Mouse (Mus musculus) regulatory T cell (primary cell): Measurements from ENCODE around the gene Diablo.

Source experiments
- in situ Hi-C: fragments of 300-600 bp; cut with MboI, MseI; formaldehyde crosslinking; loops from one replicate; pipeline ENCODE4 v1.15.1; 2025; ENCODE audit warnings: high pct_unique_total_duplicates

Gene Diablo

GRCm38 (mm10) chr5:123507936-123508723 lies 15.8 kb downstream of the Diablo start:
- in situ Hi-C loops: no loop called here

DNA sequence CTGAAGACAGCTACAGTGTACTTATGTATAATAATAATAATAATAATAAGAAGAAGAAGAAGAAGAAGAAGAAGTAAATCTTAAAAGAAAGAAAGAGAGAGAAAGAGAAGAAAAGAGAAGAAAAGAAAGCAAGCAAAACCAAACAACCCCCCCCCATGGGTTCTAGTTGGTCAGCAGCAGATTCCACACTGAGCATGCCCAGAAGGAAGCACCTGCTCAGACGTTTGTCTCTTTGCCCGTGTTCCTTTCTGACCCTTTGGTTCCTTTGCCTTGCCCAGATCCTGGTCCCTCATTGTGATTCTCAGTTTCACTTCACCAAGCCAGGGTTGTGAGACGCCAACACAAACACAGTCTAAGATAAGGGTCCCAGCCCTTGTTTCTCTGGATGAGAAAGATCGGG lies 22.0 kb downstream of the Diablo start:
- in situ Hi-C loops: no loop called here

DNA sequence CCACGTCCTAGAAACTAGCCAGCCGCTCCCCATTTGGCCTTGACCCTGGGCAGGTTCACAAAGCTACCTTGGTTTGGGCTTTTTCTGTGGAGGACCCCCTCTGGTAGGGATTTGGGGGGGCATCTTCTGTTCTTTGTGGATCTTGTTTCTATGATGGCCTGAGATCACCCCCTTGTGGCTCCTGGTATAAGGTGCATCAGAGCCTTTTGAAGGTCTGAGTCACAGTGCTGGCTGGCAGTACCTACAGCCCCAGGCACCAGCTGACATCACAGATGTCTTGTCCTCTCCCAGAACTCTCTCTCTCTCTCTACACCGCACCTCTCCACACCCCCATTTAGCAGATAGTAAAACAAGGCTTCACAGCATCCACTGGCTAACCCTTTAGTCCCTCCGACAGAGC lies 24.3 kb downstream of the Diablo start:
- in situ Hi-C loops: no loop called here

DNA sequence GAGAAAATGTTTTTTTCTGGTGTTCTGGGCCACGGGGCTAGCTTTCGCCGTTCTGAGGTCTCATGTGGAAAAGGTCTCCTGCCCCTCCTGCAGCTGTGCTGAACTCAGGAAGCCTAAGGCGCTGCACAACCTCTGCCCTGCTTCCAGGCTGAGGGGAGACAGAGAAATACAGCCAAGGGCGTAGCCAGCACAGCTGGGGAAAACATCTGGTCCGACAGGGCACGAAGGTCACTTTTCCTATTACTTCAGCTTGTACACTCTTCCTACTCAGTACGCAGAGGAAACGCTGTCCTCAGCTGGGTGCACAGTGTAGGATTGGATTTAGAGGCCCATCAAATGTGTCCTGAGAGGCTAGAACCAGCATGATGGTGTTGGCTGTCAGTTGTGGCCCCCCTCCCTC lies 34.0 kb downstream of the Diablo start:
- in situ Hi-C loops: no loop called here

DNA sequence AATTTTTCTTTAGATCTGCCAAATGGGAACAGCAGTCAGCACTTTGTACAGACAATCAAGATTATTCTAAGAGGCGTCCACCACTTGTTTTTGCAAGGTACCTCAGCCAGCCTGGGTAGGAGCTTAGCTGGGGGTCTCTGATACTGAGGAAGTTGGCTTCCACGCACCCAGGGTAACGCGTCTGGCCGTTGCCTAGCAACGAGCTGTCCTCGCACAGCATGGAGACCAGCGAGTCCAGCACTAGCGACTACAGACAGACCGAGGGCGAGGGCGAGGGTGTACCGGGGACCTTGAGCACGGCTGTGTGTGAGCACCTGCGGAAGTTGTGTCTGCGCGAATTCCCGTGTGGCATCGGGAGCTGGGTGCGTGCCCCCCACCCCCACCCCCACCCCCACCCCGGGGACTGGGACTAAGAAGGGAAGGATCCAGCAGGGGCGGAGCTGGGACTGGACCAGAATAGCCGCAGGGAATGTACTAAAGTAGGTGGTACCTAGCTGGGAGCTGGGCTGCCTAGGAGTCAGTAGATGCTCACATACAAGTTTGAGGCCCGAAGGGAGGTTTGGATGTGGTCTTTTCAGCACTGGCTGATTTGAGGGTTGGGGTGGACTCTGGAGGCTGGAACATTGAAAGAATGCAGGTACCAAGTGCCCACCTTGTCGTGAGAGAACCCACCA lies 34.7 kb downstream of the Diablo start, which contains the start of the genes Lrrc43 and Il31:
Gene Lrrc43 (plus strand): TSS at position 194 of the 674 bp plus-strand sequence.
Gene Il31 (minus strand): TSS at position 378 of the 674 bp plus-strand sequence.
- in situ Hi-C loops: no loop called here

DNA sequence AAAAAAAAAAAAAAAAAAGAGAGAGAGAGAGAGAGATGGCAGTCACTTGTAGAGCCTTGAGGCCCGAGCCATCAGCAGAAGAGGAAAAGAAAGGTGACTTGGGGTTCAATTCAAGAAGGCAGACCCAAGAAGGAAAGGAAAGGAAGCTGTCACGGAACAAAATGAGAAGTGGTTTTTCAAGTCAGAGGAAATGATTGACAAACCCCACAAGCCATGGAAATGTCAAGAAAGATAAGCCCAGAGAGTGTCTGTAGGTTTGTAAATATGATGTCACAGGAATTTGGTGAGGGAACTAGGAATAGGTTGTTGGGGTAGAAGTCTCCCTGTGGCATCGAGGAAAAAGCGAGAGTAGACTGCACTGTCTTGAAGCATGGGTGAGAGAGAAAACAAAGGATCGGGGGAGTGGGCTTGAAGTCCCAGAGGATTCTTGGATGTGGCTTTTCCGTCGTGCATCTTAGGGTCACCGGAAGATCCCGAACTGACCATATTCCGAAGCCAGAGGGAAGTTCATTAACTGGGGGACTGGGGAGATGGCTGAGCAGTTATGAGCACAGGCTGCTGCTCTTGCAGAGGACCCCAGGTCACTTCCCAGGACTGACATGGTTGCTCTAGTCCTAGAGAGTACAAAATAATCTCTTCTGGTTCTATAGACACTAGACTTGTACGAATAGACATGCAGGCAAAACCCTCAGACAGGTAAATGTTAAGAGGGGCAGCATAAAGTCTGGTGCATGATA lies 36.1 kb downstream of the Diablo start:
- in situ Hi-C loops: no loop called here

GRCm38 (mm10) chr5:123473817-123474216 lies 50.2 kb downstream of the Diablo start:
- in situ Hi-C loops: no loop called here

DNA sequence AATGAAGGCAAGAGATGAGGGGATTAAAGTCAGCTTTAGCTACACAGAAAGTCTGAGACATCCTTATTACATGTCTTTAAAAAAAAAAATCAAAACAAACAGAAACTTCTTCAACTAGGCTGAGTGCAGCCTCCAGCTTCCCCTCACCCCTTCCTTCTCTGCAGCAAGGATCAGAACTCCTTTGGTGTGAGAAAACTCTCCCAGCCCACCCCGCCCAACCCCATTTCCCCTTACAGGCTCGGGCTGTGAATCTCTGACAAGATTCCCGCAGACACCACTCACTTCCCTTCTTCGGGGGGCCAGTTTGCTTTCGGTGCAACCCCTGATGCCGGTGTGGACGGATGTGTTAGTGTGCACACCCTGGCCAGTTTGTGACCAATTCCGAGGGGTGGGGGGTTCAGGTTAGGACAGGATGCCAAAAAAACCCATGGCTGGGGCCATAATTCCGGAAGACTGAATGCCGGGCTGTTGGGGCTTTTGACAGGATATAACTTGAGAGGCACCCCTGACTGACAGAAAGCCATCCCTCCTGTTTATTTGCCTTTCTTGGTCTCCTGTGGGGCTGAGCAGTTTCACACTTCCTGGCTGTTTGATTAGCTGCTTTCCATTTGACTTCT lies 53.1 kb downstream of the Diablo start:
- in situ Hi-C loops: no loop called here

DNA sequence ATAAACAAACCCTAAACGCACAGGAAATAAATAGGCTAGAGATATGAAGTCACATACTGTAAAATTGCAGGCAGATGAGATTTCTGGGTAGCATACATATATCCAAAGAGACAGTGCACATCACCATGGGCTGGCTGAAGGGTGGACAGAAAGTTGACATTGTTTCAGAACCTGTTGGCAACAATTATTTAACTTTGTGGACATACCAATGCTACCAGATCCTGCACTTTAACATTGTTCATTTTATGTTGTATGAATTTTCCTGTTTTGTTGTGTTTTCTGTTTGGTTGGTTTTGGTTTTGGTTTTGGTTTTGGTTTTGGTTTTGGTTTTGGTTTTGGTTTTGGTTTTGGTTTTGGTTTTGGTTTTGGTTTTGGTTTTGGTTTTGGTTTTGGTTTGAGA lies 59.3 kb downstream of the Diablo start:
- in situ Hi-C loops: no loop called here

GRCm38 (mm10) chr5:123461420-123461819 lies 62.6 kb downstream of the Diablo start:
- in situ Hi-C loops: no loop called here
